Mouse (Mus musculus) heart, adult 2 months (tissue): ENCODE data around the gene Gm10197. TPM values are rescaled to one million over a fixed set of nuclear protein-coding genes. Genes with fewer than 3 reads are reported as not detected.

ENCODE experiments used
- DNase-seq, 2 experiments: peaks; one replicate each; pipeline ENCODE4 v3.0.0; 2021
- H3K27ac ChIP-seq: fragments of 200-600 bp; 2 replicates; pipeline ENCODE4 v1.8.1; 2022
- H3K27me3 ChIP-seq: fragments of 200-500 bp; 2 replicates; pipeline ENCODE4 v1.6.1; 2012; ENCODE audit warnings: mild to moderate bottlenecking, low read length, inconsistent platforms, mixed read lengths; ENCODE audit not compliant: control insufficient read depth, insufficient read depth
- H3K36me3 ChIP-seq: fragments of 200-500 bp; 2 replicates; pipeline ENCODE4 v1.6.1; 2012; ENCODE audit warnings: low read length, inconsistent platforms; ENCODE audit not compliant: control insufficient read depth, insufficient read depth
- H3K4me1 ChIP-seq: fragments of 200-500 bp; 2 replicates; pipeline ENCODE4 v1.6.1; 2011; ENCODE audit warnings: low read length; ENCODE audit not compliant: control insufficient read depth, insufficient read depth
- H3K4me3 ChIP-seq: fragments of 200-600 bp; 2 replicates; pipeline ENCODE4 v1.8.1; 2022
- H3K79me2 ChIP-seq: fragments of 200-500 bp; replicated peaks from 2 replicates; pipeline ENCODE4 v1.6.1; 2012; ENCODE audit warnings: mild to moderate bottlenecking, inconsistent platforms, low read length, moderate library complexity, mixed read lengths; ENCODE audit not compliant: control insufficient read depth, insufficient read depth
- H3K9ac ChIP-seq: fragments of 200-500 bp; 2 replicates; pipeline ENCODE4 v1.6.1; 2012; ENCODE audit warnings: low read depth, mild to moderate bottlenecking, control low read depth, inconsistent platforms, low read length, mixed read lengths
- CTCF ChIP-seq: fragments of 200-600 bp; IDR thresholded peaks from 2 replicates; pipeline ENCODE4 v1.8.1; 2022; ENCODE audit warnings: antibody characterized with exemption, mild to moderate bottlenecking, moderate library complexity
- EP300 ChIP-seq: fragments of 200-500 bp; IDR thresholded peaks from 2 replicates; pipeline ENCODE4 v1.6.1; 2011; ENCODE audit warnings: low read depth, low read length, control low read depth; ENCODE audit not compliant: insufficient read depth
- POLR2A ChIP-seq: fragments of 200-500 bp; IDR thresholded peaks from 2 replicates; pipeline ENCODE4 v1.6.1; 2011; ENCODE audit warnings: mild to moderate bottlenecking, low read depth, low read length, control low read depth; ENCODE audit not compliant: insufficient read depth
- WGBS: fragments of 180-500 bp; shearing (Covaris S2); methylation state at CpG from one replicate; pipeline ENCODE4 v1.1.7; 2018; 5-methylcytosine and 5-hydroxymethylcytosine counted together
- intact Hi-C: fragments of 180-260 bp; cut with DNase I; formaldehyde crosslinking; loops from one replicate; pipeline ENCODE4 v1.15.1; 2025
- polyA plus RNA-seq: library from polyadenylated mRNA; depleted of rRNA; stranded (reverse); fragments of >200 nt; gene quantifications from 2 replicates; pipeline ENCODE4 v1.2.3, GENCODE M21; 2012
- total RNA-seq, 2 experiments: library from RNA; stranded (reverse); gene quantifications; 2 replicates each; pipeline ENCODE4 v1.2.3; 2021

Gene Gm10197
- total and polyA plus RNA-seq, 3 experiments, result not detected

DNA sequence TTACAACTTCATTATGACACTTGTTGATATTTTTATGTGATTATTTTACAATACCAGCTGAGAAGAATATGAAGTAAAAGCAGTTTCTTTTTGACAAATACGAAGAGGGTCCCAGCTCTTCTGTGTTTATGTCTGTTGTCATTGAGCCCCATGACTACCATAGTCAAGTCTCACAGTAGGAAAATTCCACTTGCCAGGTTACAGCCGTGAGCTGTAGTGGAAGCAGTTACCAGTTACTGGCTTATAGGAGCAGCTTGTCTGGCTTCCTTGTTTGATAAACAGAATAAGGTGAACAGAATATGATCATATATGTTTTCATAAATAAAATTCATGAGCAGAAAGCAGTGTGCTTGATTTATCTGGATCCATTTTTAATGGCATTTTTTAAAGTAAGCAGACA lies 7.0 kb downstream of the Gm10197 start:
- H3K27me3 ChIP-seq, result no peaks in the 10 kb centered on the region
- no peak for TF ChIP-seq EP300
- WGBS, result 26% methylated on average over 2 of the region's 2 CpGs
- H3K36me3 ChIP-seq, result peaks cover 8% of the 10 kb centered on the region
- peak overlapping the region; percentile 76 for H3K27ac ChIP-seq
- H3K4me1 ChIP-seq, result peaks cover 10% of the 10 kb centered on the region
- H3K79me2 ChIP-seq, result no peaks in the 10 kb centered on the region; the same call in 1 of the 2 replicates
- H3K4me3 ChIP-seq, result no peak overlapping the region
- DNase-seq, result no peak
- H3K9ac ChIP-seq, result no peak overlapping the region
- intact Hi-C loops, result no loop called here

DNA sequence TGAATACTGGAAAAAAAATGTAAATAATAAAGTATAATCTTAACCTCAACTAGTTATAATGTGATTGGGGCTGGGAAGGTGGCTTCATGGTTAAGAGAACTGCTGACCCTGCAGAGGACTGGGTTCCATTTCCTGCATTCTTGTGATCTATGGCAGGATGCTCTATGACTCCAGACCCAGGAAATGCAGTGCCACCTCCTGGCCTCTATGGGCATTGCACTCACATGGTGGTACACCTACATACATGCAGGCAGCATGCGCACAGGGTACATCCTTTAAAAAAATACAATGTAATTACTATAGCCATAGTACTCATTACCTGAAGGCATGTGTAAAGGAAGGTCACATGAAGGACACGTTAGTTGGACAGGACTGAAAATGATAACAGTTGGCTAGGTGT lies 8.6 kb downstream of the Gm10197 start:
- peaks cover 8% of the 10 kb centered on the region for H3K36me3 ChIP-seq
- no peak overlapping the region for H3K27ac ChIP-seq
- DNase-seq, result peak in 1 of 2 experiments; percentile 9
- 46% methylated on average over 2 of the region's 2 CpGs for WGBS
- intact Hi-C loops, result no loop called here
- H3K79me2 ChIP-seq, result no peaks in the 10 kb centered on the region
- TF ChIP-seq CTCF (peak; percentile 57), POLR2A (no peak)
- no peaks in the 10 kb centered on the region for H3K27me3 ChIP-seq
- H3K4me3 ChIP-seq, result no peak overlapping the region
- no peak overlapping the region for H3K9ac ChIP-seq
- H3K4me1 ChIP-seq, result peaks cover 11% of the 10 kb centered on the region

DNA sequence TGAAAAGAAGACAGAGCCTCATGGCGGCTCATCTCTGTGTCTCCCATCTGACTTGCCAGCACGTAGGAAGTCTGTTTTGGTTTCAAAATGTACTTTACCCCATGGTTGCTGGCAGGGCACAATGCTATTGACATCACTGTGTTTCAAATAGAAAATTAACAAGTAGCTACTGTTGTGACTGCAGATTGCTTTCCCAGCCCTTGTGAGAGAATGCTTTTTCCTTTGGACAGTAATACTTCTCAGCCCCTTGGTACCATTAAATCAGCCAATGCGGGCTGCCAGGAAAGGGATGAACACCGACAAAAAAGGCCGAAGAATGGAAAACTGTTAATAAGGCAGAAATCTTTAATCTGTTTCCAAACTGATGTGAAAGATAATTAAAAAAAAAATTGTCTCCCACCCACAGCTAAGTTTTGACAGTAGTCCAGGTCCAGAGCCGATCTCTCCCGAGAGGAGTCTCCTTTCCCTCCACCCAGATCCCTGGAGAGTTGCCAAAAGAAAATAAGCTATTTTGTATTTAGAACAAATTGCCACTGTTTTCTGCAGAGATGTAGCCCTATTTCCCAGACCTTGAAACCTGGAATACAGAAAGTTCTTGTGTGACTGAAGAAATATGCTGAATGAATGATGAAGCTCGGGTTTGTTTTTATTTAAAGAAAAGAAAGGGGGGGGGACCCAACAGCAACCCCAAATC lies 11.2 kb downstream of the Gm10197 start:
- peak overlapping the region; percentile 47 for H3K27ac ChIP-seq
- peak overlapping the region; percentile 49 for H3K9ac ChIP-seq
- H3K4me1 ChIP-seq, result peaks cover 6% of the 10 kb centered on the region
- no peaks in the 10 kb centered on the region for H3K79me2 ChIP-seq
- intact Hi-C loops, result no loop called here
- peak in 1 of 2 experiments; percentile 17 for DNase-seq
- H3K4me3 ChIP-seq, result peak overlapping the region; percentile 33
- H3K36me3 ChIP-seq, result peaks cover 5% of the 10 kb centered on the region
- H3K27me3 ChIP-seq, result no peaks in the 10 kb centered on the region
- 26% methylated on average over 8 of the region's 8 CpGs for WGBS
- TF ChIP-seq EP300 (no peak), POLR2A (no peak)

DNA sequence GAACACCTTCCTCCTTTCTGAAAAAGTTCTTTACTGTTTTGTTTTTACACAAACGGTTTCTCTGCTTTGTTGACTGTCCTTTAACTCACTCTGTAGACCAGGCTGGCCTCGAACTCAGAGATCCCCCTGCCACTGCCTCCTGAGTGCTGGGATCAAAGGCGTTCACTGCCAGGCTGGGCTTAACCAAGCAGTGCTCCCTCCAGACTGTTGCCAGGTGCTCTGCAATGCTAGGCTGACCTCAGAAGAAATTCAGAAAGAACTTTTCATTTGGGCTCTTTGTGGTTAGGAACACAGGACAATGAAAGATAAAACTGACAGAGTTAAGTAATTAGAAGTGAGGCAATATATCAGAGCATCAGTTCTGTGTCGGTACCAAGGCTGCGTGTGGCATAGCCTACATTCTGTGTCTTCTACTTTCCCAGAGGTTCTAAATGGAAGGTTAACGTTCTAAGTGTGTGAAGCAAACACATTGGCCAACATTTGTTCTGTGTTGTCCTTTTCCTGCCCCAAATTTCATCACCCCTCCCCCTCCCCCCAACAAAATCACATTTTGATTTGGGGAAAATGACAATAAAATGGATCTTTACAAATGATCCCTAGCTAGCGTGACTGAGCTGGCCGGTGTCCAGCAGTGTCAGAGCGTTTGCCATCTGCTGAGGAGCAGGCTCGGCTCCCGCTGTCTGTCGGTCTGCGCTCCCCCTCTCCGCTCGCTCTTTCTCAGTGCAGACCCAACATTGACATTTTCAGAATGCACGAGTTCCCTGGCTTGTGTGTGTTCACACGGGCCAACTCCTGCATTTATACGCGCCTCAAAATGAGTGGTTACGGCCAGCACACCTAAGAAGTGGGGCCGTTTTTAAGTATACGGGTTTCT lies 12.2 kb downstream of the Gm10197 start:
- DNase-seq, result peak; percentile 34 to 65
- TF ChIP-seq EP300, result no peak
- Histone ChIP-seq H3K4me1 (peaks cover 4% of the 10 kb centered on the region), H3K27ac (peak overlapping the region; percentile 47), H3K9ac (peak overlapping the region; percentile 40; the same call in 1 of the 2 replicates), H3K36me3 (no peaks in the 10 kb centered on the region; the same call in 1 of the 2 replicates), H3K79me2 (no peaks in the 10 kb centered on the region), H3K4me3 (peak overlapping the region; percentile 33), H3K27me3 (no peaks in the 10 kb centered on the region)
- WGBS, result 51% methylated on average over 22 of the region's 22 CpGs
- intact Hi-C loops, result no loop called here

DNA sequence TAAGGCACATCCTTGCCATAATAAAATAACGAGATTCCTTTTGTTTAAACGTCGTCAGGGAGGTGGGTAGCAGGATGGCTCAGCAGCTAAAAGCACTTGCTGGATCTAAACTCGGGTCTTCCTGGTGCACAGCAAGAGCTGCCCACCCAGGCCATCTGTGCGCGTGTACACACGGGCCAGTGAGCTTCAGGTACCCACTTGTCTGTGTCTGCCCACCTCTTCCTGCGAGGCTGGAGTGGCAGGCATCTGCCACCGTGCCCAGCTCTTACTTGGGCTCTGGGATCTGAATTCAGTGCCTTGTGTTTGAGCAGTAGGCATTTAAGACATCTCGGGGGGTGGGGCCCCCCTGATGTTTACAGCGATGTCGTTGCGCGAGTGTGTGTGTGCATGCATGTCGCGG lies 16.5 kb downstream of the Gm10197 start:
- peak in 1 of 2 experiments; percentile 1 for DNase-seq
- H3K9ac ChIP-seq, result no peak overlapping the region
- no peak overlapping the region for H3K4me3 ChIP-seq
- H3K79me2 ChIP-seq, result no peaks in the 10 kb centered on the region; the same call in 1 of the 2 replicates
- H3K27me3 ChIP-seq, result no peaks in the 10 kb centered on the region
- no peaks in the 10 kb centered on the region; the same call in 1 of the 2 replicates for H3K36me3 ChIP-seq
- 91% methylated on average over 16 of the region's 16 CpGs for WGBS
- no peak overlapping the region for H3K27ac ChIP-seq
- intact Hi-C loops, result no loop called here
- TF ChIP-seq EP300 (no peak), CTCF (no peak), POLR2A (no peak)
- peaks cover 3% of the 10 kb centered on the region for H3K4me1 ChIP-seq
